Mouse (Mus musculus) right cerebral cortex, postnatal 14 days (tissue): ENCODE results near the gene Kat14.
A peak's percentile ranks its signal among the peaks of the same experiment; 100 is the strongest.

ENCODE experiments used
- DNase-seq: peaks from one replicate; pipeline ENCODE4 v3.0.0; 2022

Gene Kat14

DNA sequence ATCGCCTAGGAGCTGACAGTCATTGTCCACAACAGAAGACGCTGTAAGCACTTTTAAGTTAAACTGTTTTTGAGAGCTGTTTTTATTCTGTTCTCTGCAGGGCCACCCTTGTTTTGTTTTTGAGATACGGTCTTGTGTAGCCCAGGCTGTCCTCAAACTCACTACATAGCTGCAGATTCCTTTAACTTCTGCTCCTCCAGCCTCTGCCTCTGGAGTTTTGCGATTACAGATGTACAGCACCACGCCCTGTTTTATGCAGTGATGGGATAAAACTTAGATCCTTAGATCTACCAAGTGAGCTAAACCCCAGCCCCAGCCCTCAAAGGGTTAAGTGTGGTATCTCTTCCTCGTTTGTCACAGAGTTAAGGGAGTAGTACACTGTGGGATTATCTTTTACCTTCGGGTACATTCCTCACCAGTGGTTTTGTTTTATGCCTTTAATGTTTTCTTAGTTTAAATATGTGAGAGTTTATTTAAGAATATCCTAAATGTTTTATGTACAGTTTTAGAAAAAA, 13.9 kb downstream of the Kat14 start:
- no peak for DNase-seq

- DNase-seq, result no peak
These were observed 17.5 kb downstream of the Kat14 start for GRCm38 (mm10) chr2:144386296-144386695.

DNA sequence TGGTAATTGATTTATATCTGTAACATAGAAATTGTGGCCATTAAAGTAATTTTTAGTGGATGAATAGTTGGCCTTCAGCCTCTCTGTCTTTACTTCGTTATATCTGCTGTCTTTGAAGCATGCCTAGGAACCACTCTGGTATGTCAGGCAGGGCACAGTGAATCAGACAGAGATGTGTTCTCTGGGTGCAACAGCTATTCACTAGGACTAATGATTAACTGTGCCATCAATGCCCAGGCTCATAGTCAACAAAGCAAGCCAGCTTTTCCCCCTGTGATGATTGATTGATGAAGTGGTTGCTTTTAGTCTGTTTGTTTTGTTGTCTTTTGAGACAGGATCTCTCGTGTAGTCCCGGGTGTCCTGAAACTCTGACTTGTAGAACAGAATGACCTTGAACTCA, 19.6 kb downstream of the Kat14 start:
- no peak for DNase-seq

- no peak for DNase-seq
These were observed 30.7 kb downstream of the Kat14 start for GRCm38 (mm10) chr2:144399531-144399930.

DNA sequence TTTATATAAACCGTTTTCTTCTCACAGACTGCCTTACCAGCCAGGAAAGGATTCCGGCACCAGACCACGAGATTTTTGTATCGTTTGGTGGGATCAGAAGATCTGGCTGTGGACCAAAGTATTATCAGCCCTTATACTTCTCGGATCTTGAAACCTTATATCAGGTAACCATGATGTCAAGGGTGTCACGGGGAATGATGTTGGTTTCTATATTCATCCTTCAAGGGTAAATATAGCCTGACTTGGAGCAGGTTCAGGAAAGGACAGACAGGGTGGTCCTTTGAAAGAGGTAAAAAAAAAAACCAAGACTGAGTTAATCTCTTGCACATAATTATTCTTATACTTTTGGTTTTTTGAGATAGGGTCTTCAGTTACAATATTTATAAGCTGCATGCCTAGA, 31.9 kb downstream of the Kat14 start:
- no peak for DNase-seq

DNA sequence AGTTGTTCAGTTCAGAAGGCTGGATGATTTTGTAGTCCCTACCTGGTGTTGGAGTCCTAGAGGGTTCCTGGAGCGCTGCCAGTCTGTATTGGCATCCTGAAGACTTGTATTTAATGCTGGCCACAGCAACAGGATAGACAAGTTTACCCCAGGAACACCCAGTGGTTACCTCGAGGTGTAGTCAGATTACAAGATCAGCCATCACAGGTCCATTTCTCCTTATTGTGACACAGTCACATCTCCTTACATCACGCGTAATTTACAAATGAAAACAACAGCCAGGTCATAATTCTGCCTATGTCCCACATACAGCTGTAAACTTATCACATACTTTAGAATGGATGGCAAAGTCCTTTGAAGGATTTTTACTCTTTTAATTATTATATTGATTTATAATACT, 40.3 kb downstream of the Kat14 start:
- no peak for DNase-seq

DNA sequence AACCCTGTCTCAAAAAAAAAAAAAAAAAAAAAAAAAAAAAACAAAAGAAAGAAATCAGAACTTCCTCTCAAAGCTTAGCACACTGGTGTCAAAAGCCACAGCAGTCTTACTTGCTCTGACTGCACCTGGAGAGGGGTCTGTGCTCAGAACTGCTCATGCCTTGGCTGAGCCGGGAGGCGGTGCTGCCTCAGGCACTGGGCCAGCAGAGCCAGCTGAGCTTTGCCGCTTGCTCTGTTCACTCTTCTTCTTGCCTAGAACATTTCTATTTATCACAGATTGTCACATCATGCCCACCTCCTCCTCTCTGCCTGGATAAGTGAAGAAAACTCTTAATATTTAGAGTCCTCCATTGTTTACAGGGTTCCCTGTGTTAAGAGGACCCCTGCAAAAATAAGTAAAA, 41.8 kb downstream of the Kat14 start:
- peak; percentile 37 for DNase-seq

GRCm38 (mm10) chr2:144414646-144415045, 45.9 kb downstream of the Kat14 start:
- no peak for DNase-seq

DNA sequence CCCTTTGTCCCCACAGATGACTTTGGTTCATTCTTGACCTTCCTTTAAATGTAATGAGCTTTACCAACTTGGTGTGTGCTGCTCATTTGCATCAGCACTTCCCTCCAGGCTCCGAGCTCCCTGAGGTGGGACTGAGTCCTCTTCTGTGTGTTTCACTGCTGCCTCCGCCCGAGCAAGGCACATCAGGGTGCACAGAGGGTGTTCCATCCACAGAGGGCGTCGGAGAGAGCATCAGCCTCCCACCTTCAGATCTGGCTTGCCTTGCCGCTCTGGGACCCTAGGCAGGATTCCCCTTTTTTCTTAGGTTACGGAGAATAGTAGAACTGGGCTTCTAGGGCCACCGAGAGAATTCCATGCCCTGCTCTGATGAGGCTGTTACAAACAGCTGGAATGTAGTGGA, 48.1 kb downstream of the Kat14 start:
- no peak for DNase-seq

- DNase-seq, result no peak
These were observed 49.3 kb downstream of the Kat14 start for GRCm38 (mm10) chr2:144418062-144418461.

GRCm38 (mm10) chr2:144422094-144422675, 53.4 kb downstream of the Kat14 start:
- no peak for DNase-seq

- no peak for DNase-seq
These were observed 57.0 kb downstream of the Kat14 start for GRCm38 (mm10) chr2:144425761-144426160.

DNA sequence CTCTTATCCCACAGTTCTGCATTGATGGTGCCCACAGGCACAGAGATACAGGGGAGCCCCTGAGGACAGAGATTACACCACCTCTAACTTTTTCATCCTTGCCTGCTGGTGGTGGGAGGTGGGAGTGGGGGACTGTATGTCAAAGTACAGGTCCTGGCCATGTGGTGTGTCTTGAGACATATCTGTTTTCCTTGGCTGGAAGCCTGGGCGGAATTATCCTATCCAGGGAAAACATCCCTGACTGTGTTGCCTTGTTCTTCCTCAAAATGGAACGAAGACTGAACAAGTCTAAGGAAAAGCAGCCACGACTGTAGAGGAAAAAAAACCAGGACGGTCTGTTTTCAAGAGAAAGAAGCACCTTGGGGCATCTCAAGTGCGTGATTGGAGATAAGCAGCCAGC, 59.1 kb downstream of the Kat14 start:
- DNase-seq, result no peak

DNA sequence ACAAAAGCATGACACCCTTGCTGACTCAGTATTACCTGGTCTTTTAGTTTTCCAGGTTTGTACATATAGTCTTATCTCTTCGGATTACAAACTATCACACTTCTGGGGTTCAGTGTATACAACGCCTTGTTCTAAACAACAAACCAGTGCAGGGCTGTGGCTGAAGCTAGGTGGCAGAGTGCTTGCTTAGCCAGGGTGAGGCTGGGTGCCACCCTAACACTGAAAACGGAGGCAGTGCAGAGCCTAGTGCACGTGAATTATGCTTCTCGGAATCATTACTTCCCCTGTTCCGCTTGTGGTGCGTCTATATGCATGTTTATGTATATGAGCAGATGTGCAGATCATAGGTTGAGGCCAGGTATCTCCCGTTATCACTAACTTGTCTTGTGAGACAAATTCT, 59.9 kb downstream of the Kat14 start:
- no peak for DNase-seq

DNA sequence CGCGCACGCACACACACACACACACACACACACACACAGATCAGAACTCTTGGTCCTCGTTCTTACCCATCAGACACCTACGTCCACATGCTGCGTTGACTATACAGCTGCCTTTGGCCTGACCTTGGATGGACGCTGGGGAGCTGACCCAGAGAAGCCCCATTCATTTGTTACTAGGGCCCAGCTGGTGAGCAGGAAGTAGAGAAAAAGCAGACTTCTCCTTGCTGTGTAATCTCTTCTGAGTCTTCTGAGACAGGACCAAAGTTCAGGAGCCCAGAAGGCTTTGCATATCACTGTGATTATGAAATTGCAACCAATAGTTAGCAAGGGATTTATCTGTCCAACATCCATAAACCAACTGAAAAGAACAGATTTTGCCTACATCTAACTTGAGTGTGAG, 60.4 kb downstream of the Kat14 start:
- DNase-seq, result no peak

DNA sequence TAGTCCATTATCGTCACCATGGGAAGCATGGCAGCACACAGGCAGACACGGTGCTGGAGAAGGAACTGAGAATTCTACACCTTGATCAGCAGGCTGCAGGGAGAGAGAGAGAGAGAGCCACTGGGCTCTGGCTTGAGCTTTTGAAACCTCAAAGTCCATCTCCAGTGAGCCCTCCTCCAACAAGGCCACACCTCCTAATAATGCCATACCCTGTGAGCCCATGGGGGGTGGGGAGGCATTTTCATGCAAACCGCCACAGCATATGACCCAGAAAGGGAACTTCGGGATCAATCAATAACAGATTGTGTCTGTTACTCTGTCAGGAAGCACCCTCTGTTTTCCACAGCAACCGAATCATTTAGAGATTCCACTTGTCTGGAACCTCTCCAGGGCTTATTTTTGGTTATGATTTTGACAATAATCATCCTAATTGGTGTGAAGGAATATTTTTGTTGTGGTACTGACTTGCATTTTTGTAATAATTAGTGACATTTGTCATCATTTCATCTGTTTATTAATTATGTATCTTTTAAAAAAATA, 62.6 kb downstream of the Kat14 start:
- no peak for DNase-seq

- peak; percentile 33 for DNase-seq
These were observed 66.9 kb downstream of the Kat14 start for GRCm38 (mm10) chr2:144435679-144436078.

GRCm38 (mm10) chr2:144438424-144438823, 69.6 kb downstream of the Kat14 start:
- DNase-seq, result no peak

DNA sequence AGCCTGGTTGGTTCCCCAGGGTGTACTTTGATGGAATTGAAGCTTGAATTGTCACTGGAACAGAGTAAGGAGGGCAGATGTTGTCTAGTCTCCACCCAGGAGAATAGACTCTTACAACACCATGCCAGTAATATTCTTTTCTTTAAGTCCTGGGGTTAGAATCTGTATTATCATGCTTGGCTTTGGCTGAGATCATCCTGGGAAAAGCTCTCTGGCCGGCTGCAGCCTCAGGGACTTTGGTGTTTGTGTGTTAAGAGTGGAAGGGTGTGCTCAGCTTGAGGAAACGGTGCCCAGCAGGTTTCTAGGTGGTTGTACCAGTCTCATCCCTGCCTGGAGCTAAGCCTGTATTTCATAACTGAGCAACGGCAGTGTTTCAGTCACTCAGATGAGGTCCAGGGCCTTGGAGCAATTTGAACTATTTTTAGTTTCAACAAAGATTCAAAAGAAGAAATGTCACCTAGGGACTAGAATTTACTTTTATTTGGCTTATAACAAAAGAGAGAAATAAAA, 70.5 kb downstream of the Kat14 start:
- DNase-seq, result no peak

GRCm38 (mm10) chr2:144441386-144441915, 72.7 kb downstream of the Kat14 start:
- no peak for DNase-seq

GRCm38 (mm10) chr2:144446360-144446999, 77.7 kb downstream of the Kat14 start:
- no peak for DNase-seq

DNA sequence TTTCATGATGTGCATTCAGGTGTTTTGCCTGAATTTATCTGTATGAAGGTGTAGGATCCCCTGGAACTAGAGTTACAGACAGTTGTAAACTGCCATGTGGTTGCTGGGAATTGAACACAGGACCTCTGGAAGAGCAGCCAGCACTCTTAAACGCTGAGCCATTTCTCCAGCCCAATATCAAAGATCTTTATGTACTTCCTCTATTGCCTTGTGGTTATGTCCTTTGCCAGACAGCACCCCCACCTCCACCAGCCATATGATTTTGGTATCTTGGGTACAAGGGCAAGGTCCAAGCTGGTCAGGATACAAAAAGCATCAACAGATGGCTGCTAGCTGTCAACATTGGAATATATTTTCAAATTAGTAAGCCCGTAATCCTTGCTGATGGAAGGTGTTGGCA, 81.6 kb downstream of the Kat14 start:
- DNase-seq, result no peak

DNA sequence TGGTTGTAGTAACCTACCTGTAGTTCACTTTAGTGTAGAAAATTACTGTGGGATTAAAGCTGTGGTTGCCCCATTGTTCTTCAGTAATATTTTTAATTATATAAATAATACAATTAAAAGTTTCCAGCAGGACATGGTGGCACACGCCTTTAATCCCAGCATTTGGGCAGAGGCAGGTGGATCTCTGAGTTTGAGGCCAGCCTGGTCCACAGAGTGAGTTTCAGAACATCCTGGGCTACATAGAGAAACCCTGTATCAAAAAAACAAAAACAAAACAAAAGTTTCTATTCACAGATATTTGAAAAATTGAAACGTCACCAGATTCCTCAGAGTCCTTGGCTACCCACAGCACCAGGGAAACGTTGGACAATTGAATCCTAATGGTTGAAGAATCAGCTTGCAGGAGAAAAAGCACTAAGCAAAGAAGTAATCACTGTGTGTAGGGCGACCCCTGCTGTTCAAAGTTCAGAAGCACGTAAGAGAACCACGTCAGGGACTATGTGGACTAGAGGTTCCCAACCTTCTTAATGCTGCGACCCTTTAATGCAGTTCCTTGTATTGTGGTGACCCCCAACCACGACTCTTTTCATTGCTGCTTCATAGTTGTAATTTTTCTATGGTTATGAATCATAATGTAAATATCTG, 83.7 kb downstream of the Kat14 start:
- peak; percentile 83 for DNase-seq
